Mouse (Mus musculus): ENCODE measurements around the gene Klk1b9. TPM values are rescaled to one million over a fixed set of nuclear protein-coding genes. Genes with fewer than 3 reads are reported as not detected.
"Not testable (repeated sequence)": the region's sequence is repeated elsewhere in the genome, so short reads cannot be mapped to it uniquely, and the experiment has no call there.

Gene Klk1b9
- polyA plus RNA-seq, 1 experiment from 2014 or later = not detected

DNA sequence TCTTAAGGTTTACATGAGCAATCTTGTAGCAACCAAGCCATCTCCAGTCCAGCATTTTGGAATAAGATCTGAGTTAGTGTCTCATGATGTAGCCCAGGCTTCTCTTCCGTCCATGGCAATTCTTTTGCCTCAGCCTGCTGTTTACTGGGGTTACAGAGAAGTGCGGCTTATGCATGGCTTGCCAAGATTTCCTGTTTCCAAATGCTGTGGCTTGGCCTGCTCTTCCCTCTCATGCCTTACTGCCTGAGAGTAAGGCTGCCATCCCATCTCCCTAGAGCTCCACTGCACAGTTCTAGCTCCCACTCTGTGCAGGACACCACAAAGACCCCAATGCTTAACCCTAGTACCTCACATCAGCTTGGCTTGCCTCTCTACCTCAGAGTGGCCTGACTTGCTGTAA is 8.2 kb upstream of the Klk1b9 start:
- no peak overlapping the region for H3K4me2 ChIP-seq
- no peaks in the 10 kb centered on the region for H3K9me3 ChIP-seq (replicated peaks)
- no peak overlapping the region for H3K27ac ChIP-seq (replicated peaks)
- 89% methylated on average over 2 of the region's 2 CpGs for WGBS
- H3K9ac ChIP-seq (replicated peaks) = no peak overlapping the region
- no peaks in the 10 kb centered on the region for H3K36me3 ChIP-seq
- no peak for ATAC-seq (ENCODE audit: low FRiP score)
- H3K4me1 ChIP-seq = no peaks in the 10 kb centered on the region
- no peaks in the 10 kb centered on the region for H3K27me3 ChIP-seq (replicated peaks)
- H3K4me3 ChIP-seq (replicated peaks) = no peak overlapping the region

DNA sequence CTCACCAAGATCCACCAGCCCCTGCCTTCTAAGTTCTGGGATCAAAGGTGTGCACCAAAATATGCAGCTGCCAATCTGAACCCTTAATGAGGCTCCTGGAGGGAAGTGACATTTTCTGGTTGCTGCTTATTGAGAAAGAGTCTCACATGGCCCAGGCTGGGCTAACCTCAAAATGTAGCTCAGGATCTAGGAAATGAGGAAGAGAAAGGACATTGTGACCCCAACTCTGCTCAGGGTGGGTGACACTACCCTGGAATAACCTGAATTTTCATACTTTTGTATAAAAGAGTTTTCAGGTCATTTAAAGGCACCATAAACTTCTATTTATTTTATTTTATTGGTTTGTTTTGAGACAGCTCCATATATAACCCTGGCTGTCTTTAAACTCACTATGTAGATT is 9.8 kb downstream of the Klk1b9 start:
- Histone ChIP-seq H3K4me1 (no peaks in the 10 kb centered on the region), H3K4me3 (replicated peaks) (no peak overlapping the region), H3K9me3 (replicated peaks) (no peaks in the 10 kb centered on the region), H3K27me3 (replicated peaks) (no peaks in the 10 kb centered on the region), H3K9ac (replicated peaks) (no peak overlapping the region), H3K4me2 (no peak overlapping the region), H3K27ac (replicated peaks) (no peak overlapping the region), H3K36me3 (no peaks in the 10 kb centered on the region)
- no peak for ATAC-seq (ENCODE audit: low FRiP score)

DNA sequence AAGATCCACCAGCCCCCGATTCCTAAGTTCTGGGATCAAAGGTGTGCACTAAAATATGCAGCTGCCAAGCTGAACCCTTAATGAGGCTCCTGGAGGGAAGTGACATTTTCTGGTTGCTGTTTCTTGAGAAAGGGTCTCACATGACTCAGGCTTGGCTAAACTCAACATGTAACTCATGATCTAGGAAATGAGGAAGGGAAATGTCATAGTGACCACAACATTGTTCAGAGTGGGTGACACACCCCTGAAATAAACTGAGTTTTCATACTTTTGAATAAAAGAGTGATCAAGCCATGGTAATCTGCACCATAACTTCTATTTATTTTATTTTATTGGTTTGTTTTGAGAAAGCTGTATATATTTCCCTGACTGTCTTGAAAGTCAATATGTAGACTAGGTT is 19.0 kb downstream of the Klk1b9 start:
- H3K9me3 ChIP-seq (replicated peaks); H3K9ac ChIP-seq (replicated peaks); H3K4me3 ChIP-seq (replicated peaks); H3K27me3 ChIP-seq (replicated peaks); H3K4me1 ChIP-seq; H3K4me2 ChIP-seq; H3K27ac ChIP-seq (replicated peaks); H3K36me3 ChIP-seq; ATAC-seq (ENCODE audit: low FRiP score): not testable (repeated sequence)
- 68% methylated on average over 1 of the region's 1 CpGs for WGBS

DNA sequence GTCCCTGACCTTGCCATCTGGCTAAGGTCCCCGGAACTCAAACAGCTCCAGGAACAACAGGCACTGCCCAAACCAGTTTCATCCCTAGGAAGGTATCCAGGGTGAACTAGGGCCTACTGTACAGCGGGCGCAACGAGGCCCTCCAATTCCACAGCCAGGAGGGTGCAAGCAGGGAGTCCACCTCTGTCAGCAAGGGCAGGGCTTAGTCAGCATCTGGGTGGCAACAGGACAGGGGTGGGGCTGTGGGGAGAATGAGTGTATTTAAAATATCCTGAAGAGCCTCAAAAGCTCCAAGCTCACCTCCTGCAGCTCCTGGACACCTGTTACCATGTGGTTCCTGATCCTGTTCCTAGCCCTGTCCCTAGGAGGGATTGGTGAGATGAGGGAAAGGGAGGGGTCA is 19.7 kb downstream of the Klk1b9 start, which contains the start of gene Klk1b11:
Gene Klk1b11, plus strand, starts transcription at position 301 of the 400 bp plus-strand sequence.
- H3K4me1 ChIP-seq; H3K27ac ChIP-seq (replicated peaks); H3K4me2 ChIP-seq; ATAC-seq (ENCODE audit: low FRiP score); H3K9ac ChIP-seq (replicated peaks); H3K4me3 ChIP-seq (replicated peaks); H3K9me3 ChIP-seq (replicated peaks); H3K27me3 ChIP-seq (replicated peaks); H3K36me3 ChIP-seq: not testable (repeated sequence)
- 83% methylated on average over 4 of the region's 4 CpGs for WGBS

DNA sequence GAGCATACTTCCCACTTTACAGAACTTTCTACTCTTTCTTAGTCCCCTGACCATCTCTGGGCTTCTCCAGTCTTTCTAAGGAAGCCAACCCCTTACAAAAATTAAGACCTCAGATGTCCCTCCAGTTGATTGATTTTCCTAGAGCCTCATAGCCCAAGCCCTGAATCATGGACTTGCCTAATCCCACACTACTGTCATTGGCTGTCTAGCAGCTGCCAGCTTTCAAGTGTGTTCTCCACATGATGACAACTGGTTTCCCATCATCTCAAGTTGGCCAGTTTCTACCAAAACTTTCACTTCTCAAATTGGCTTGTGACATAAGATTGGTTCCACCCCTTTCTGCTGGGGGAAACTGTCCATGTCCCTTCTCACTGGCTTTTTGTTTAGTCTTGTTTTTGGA is 29.0 kb downstream of the Klk1b9 start:
- Histone ChIP-seq H3K4me3 (replicated peaks) (no peak overlapping the region), H3K9ac (replicated peaks) (no peak overlapping the region), H3K36me3 (no peaks in the 10 kb centered on the region), H3K27ac (replicated peaks) (no peak overlapping the region), H3K27me3 (replicated peaks) (no peaks in the 10 kb centered on the region), H3K4me2 (no peak overlapping the region), H3K9me3 (replicated peaks) (no peaks in the 10 kb centered on the region), H3K4me1 (no peaks in the 10 kb centered on the region)
- ATAC-seq (ENCODE audit: low FRiP score) = no peak

DNA sequence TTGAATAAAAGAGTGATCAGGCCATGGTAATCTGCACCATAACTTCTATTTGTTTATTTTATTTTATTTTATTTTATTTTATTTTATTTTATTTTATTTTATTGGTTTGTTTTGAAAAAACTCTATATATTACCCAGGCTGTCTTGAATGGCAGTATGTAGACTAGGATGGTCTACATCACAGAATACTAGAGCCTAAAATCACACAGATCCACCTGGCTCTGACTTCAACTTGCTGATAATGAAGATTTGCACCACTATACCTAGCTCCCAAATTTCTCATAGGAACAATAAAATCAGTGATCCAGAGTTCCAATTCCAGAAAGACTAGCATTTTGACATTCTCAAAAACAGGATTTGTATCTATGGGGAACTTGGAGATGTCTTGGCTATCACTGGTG is 36.0 kb downstream of the Klk1b9 start, which contains the start of gene Klk1b26:
Gene Klk1b26, plus strand, starts transcription at position 301 of the 400 bp plus-strand sequence.
- not testable (repeated sequence) for H3K4me1 ChIP-seq; H3K27ac ChIP-seq (replicated peaks); H3K9ac ChIP-seq (replicated peaks); H3K4me2 ChIP-seq; H3K9me3 ChIP-seq (replicated peaks); H3K36me3 ChIP-seq; H3K4me3 ChIP-seq (replicated peaks); H3K27me3 ChIP-seq (replicated peaks); ATAC-seq (ENCODE audit: low FRiP score)

DNA sequence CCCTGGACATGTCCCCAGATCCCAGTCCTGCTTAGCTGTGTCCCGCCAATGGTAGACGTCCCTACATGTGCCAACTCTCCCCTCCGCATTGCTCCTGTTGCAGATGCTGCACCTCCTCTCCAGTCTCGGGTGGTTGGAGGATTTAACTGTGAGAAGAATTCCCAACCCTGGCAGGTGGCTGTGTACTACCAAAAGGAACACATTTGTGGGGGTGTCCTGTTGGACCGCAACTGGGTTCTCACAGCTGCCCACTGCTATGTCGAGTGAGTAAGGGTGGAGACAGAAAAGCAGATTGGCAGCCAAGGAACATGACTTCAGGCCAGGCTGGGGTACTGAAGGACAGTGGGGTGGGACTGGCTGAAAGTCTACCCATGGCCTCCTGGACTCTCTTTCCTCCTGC is 38.8 kb downstream of the Klk1b9 start:
- not testable (repeated sequence) for H3K9ac ChIP-seq (replicated peaks); H3K4me2 ChIP-seq; H3K36me3 ChIP-seq; H3K27ac ChIP-seq (replicated peaks); H3K4me3 ChIP-seq (replicated peaks); H3K27me3 ChIP-seq (replicated peaks); ATAC-seq (ENCODE audit: low FRiP score); H3K9me3 ChIP-seq (replicated peaks); H3K4me1 ChIP-seq
- 86% methylated on average over 6 of the region's 6 CpGs for WGBS

DNA sequence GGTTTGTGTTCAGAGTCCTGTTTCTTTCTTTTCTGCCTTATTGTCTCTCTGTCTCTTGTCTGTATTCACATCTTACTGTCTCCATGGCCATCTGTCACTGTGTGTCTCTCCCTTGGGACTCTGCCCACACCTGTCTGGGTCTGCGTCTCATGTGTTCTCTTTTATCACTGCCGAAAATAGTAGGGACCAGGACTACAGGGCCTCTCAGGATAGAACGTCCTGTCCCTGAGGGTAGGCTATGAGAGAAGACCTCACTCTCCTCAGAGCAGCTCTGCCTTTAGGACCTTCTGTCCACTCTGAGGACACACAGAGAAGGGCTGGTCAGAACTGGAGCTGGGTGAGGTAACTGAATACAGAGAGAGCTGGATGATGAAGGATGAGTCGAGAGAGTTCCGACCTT is 39.2 kb downstream of the Klk1b9 start:
- no peaks in the 10 kb centered on the region for H3K36me3 ChIP-seq
- no peak overlapping the region for H3K4me2 ChIP-seq
- no peaks in the 10 kb centered on the region for H3K9me3 ChIP-seq (replicated peaks)
- H3K27me3 ChIP-seq (replicated peaks) = no peaks in the 10 kb centered on the region
- no peak overlapping the region for H3K27ac ChIP-seq (replicated peaks)
- WGBS = 92% methylated on average over 5 of the region's 5 CpGs
- no peak for ATAC-seq (ENCODE audit: low FRiP score)
- no peak overlapping the region for H3K9ac ChIP-seq (replicated peaks)
- H3K4me1 ChIP-seq = no peaks in the 10 kb centered on the region
- no peak overlapping the region for H3K4me3 ChIP-seq (replicated peaks)

Other genes starting within 250 kb of the Klk1b9 start
- gene Klk12, start 207.2 kb upstream of the Klk1b9 start, polyA plus RNA-seq (2015; fragmentation: Nextera tagmentation; extraction: Ambion mirVana) = not detected in 2 replicates
- 0.33 TPM in 1 of 2 replicates, not detected in the other for gene Klk11, start 201.5 kb upstream of the Klk1b9 start, polyA plus RNA-seq (2015; fragmentation: Nextera tagmentation; extraction: Ambion mirVana)
- gene Klk10, start 195.0 kb upstream of the Klk1b9 start, polyA plus RNA-seq (2015; fragmentation: Nextera tagmentation; extraction: Ambion mirVana) = 0.10 and 0.51 TPM in 2 replicates
- gene Klk9, start 184.2 kb upstream of the Klk1b9 start, polyA plus RNA-seq (2015; fragmentation: Nextera tagmentation; extraction: Ambion mirVana) = 0.23 TPM in 1 of 2 replicates, not detected in the other
- 12.6 and 15.5 TPM in 2 replicates for gene Klk8, start 178.5 kb upstream of the Klk1b9 start, polyA plus RNA-seq (2015; fragmentation: Nextera tagmentation; extraction: Ambion mirVana)
- gene Klk7, start 164.8 kb upstream of the Klk1b9 start, polyA plus RNA-seq (2015; fragmentation: Nextera tagmentation; extraction: Ambion mirVana) = 0.24 TPM in 1 of 2 replicates, not detected in the other
- not detected in 2 replicates for gene Klk6, start 151.6 kb upstream of the Klk1b9 start, polyA plus RNA-seq (2015; fragmentation: Nextera tagmentation; extraction: Ambion mirVana)
- gene Klk5, start 134.1 kb upstream of the Klk1b9 start, polyA plus RNA-seq (2015; fragmentation: Nextera tagmentation; extraction: Ambion mirVana) = not detected in 2 replicates
- gene Klk4, start 94.9 kb upstream of the Klk1b9 start, polyA plus RNA-seq (2015; fragmentation: Nextera tagmentation; extraction: Ambion mirVana) = 0.28 TPM in 1 of 2 replicates, not detected in the other
- not detected in 2 replicates for gene Klk15, start 42.3 kb upstream of the Klk1b9 start, polyA plus RNA-seq (2015; fragmentation: Nextera tagmentation; extraction: Ambion mirVana)
- not detected in 2 replicates for gene Klk1b8, start 25.4 kb upstream of the Klk1b9 start, polyA plus RNA-seq (2015; fragmentation: Nextera tagmentation; extraction: Ambion mirVana)
- gene Klk1b1, start 9.3 kb upstream of the Klk1b9 start, polyA plus RNA-seq (2015; fragmentation: Nextera tagmentation; extraction: Ambion mirVana) = not detected in 2 replicates
- gene Klk1b11, start 19.8 kb downstream of the Klk1b9 start, polyA plus RNA-seq (2015; fragmentation: Nextera tagmentation; extraction: Ambion mirVana) = not detected in 2 replicates
- not detected in 2 replicates for gene Klk1b26, start 36.1 kb downstream of the Klk1b9 start, polyA plus RNA-seq (2015; fragmentation: Nextera tagmentation; extraction: Ambion mirVana)
- gene Klk1b27, start 76.2 kb downstream of the Klk1b9 start, polyA plus RNA-seq (2015; fragmentation: Nextera tagmentation; extraction: Ambion mirVana) = not detected in 2 replicates
- not detected in 2 replicates for gene Klk1b21, start 126.3 kb downstream of the Klk1b9 start, polyA plus RNA-seq (2015; fragmentation: Nextera tagmentation; extraction: Ambion mirVana)
- gene Klk1b22, start 136.6 kb downstream of the Klk1b9 start, polyA plus RNA-seq (2015; fragmentation: Nextera tagmentation; extraction: Ambion mirVana) = not detected in 2 replicates
- gene Klk1b16, start 160.7 kb downstream of the Klk1b9 start, polyA plus RNA-seq (2015; fragmentation: Nextera tagmentation; extraction: Ambion mirVana) = not detected in 2 replicates
- not detected in 2 replicates for gene Klk1b24, start 212.2 kb downstream of the Klk1b9 start, polyA plus RNA-seq (2015; fragmentation: Nextera tagmentation; extraction: Ambion mirVana)
- not detected in 2 replicates for gene Klk1b3, start 222.1 kb downstream of the Klk1b9 start, polyA plus RNA-seq (2015; fragmentation: Nextera tagmentation; extraction: Ambion mirVana)
- not detected in 2 replicates for gene Klk1b4, start 231.4 kb downstream of the Klk1b9 start, polyA plus RNA-seq (2015; fragmentation: Nextera tagmentation; extraction: Ambion mirVana)
- not detected in 2 replicates for gene Klk1b5, start 239.9 kb downstream of the Klk1b9 start, polyA plus RNA-seq (2015; fragmentation: Nextera tagmentation; extraction: Ambion mirVana)
- 0.51 TPM in 1 of 2 replicates, not detected in the other for gene Klk1, start 249.3 kb downstream of the Klk1b9 start, polyA plus RNA-seq (2015; fragmentation: Nextera tagmentation; extraction: Ambion mirVana)